Mouse (Mus musculus) heart, adult 2 months (tissue): ENCODE measurements around the gene Adcy7. TPM values are rescaled to one million over a fixed set of nuclear protein-coding genes. Genes with fewer than 3 reads are reported as not detected.

Experiments
- DNase-seq, 2 experiments: peaks; one replicate each; pipeline ENCODE4 v3.0.0; 2021
- H3K27ac ChIP-seq: fragments of 200-600 bp; 2 replicates; pipeline ENCODE4 v1.8.1; 2022
- H3K27me3 ChIP-seq: fragments of 200-500 bp; 2 replicates; pipeline ENCODE4 v1.6.1; 2012; ENCODE audit warnings: mild to moderate bottlenecking, low read length, inconsistent platforms, mixed read lengths; ENCODE audit not compliant: control insufficient read depth, insufficient read depth
- H3K36me3 ChIP-seq: fragments of 200-500 bp; 2 replicates; pipeline ENCODE4 v1.6.1; 2012; ENCODE audit warnings: low read length, inconsistent platforms; ENCODE audit not compliant: control insufficient read depth, insufficient read depth
- H3K4me1 ChIP-seq: fragments of 200-500 bp; 2 replicates; pipeline ENCODE4 v1.6.1; 2011; ENCODE audit warnings: low read length; ENCODE audit not compliant: control insufficient read depth, insufficient read depth
- H3K4me3 ChIP-seq: fragments of 200-600 bp; 2 replicates; pipeline ENCODE4 v1.8.1; 2022
- H3K79me2 ChIP-seq: fragments of 200-500 bp; replicated peaks from 2 replicates; pipeline ENCODE4 v1.6.1; 2012; ENCODE audit warnings: mild to moderate bottlenecking, inconsistent platforms, low read length, moderate library complexity, mixed read lengths; ENCODE audit not compliant: control insufficient read depth, insufficient read depth
- H3K9ac ChIP-seq: fragments of 200-500 bp; 2 replicates; pipeline ENCODE4 v1.6.1; 2012; ENCODE audit warnings: low read depth, mild to moderate bottlenecking, control low read depth, inconsistent platforms, low read length, mixed read lengths
- CTCF ChIP-seq: fragments of 200-600 bp; IDR thresholded peaks from 2 replicates; pipeline ENCODE4 v1.8.1; 2022; ENCODE audit warnings: antibody characterized with exemption, mild to moderate bottlenecking, moderate library complexity
- EP300 ChIP-seq: fragments of 200-500 bp; IDR thresholded peaks from 2 replicates; pipeline ENCODE4 v1.6.1; 2011; ENCODE audit warnings: low read depth, low read length, control low read depth; ENCODE audit not compliant: insufficient read depth
- POLR2A ChIP-seq: fragments of 200-500 bp; IDR thresholded peaks from 2 replicates; pipeline ENCODE4 v1.6.1; 2011; ENCODE audit warnings: mild to moderate bottlenecking, low read depth, low read length, control low read depth; ENCODE audit not compliant: insufficient read depth
- WGBS: fragments of 180-500 bp; shearing (Covaris S2); methylation state at CpG from one replicate; pipeline ENCODE4 v1.1.7; 2018; 5-methylcytosine and 5-hydroxymethylcytosine counted together
- intact Hi-C: fragments of 180-260 bp; cut with DNase I; formaldehyde crosslinking; loops from one replicate; pipeline ENCODE4 v1.15.1; 2025
- polyA plus RNA-seq: library from polyadenylated mRNA; depleted of rRNA; stranded (reverse); fragments of >200 nt; gene quantifications from 2 replicates; pipeline ENCODE4 v1.2.3, GENCODE M21; 2012
- total RNA-seq, 2 experiments: library from RNA; stranded (reverse); gene quantifications; 2 replicates each; pipeline ENCODE4 v1.2.3; 2021

The Adcy7 gene
- total and polyA plus RNA-seq, 3 experiments: 5.9 to 10.5 (median 7.6) TPM

GRCm38 (mm10) chr8:88286421-88286960 lies 14.3 kb downstream of the Adcy7 start:
- WGBS: 47% methylated on average over 14 of the region's 14 CpGs
- Histone ChIP-seq H3K4me3 (no peak overlapping the region), H3K27me3 (no peaks in the 10 kb centered on the region), H3K27ac (no peak overlapping the region), H3K9ac (no peak overlapping the region), H3K4me1 (peaks cover 14% of the 10 kb centered on the region), H3K36me3 (no peaks in the 10 kb centered on the region), H3K79me2 (no peaks in the 10 kb centered on the region)
- intact Hi-C loops: no loop called here
- TF ChIP-seq POLR2A (no peak), EP300 (no peak), CTCF (no peak)
- DNase-seq: no peak

- Histone ChIP-seq H3K36me3 (no peaks in the 10 kb centered on the region), H3K79me2 (no peaks in the 10 kb centered on the region), H3K9ac (peak overlapping the region; percentile 30), H3K4me1 (peaks cover 5% of the 10 kb centered on the region), H3K4me3 (no peak overlapping the region), H3K27ac (peak overlapping the region; percentile 63), H3K27me3 (no peaks in the 10 kb centered on the region)
- intact Hi-C loops: no loop called here
- DNase-seq: peak; percentile 61 to 71
- WGBS: 55% methylated on average over 12 of the region's 12 CpGs
- TF ChIP-seq CTCF: no peak
- no peak for TF ChIP-seq POLR2A
Observed at GRCm38 (mm10) chr8:88288622-88289242, 16.5 kb downstream of the Adcy7 start.

DNA sequence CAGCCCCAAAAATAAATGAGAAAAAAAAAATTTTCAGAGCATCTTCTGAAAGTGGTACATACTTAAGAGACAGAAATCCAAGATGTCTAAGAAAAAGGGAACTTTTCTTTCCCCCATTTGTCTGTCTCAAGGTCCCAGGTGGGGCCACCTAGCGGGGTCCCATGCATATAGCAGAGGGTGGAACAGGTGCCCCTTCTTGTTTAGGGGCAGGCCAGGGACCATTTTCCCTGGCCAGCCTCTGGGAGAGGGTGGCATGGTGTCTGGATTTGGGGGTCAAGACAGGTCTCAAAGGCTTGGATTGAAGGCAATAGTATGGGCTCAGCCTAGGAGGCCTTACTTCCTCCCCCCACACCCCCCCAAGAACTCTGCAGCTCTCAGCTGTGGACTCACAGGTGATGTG lies 17.7 kb downstream of the Adcy7 start:
- Histone ChIP-seq H3K9ac (no peak overlapping the region), H3K4me3 (no peak overlapping the region), H3K27ac (no peak overlapping the region), H3K36me3 (no peaks in the 10 kb centered on the region), H3K4me1 (peaks cover 4% of the 10 kb centered on the region), H3K79me2 (no peaks in the 10 kb centered on the region), H3K27me3 (no peaks in the 10 kb centered on the region)
- intact Hi-C loops: no loop called here
- TF ChIP-seq CTCF (no peak), POLR2A (no peak), EP300 (no peak)
- DNase-seq: no peak
- 100% methylated on average over 1 of the region's 1 CpGs for WGBS

DNA sequence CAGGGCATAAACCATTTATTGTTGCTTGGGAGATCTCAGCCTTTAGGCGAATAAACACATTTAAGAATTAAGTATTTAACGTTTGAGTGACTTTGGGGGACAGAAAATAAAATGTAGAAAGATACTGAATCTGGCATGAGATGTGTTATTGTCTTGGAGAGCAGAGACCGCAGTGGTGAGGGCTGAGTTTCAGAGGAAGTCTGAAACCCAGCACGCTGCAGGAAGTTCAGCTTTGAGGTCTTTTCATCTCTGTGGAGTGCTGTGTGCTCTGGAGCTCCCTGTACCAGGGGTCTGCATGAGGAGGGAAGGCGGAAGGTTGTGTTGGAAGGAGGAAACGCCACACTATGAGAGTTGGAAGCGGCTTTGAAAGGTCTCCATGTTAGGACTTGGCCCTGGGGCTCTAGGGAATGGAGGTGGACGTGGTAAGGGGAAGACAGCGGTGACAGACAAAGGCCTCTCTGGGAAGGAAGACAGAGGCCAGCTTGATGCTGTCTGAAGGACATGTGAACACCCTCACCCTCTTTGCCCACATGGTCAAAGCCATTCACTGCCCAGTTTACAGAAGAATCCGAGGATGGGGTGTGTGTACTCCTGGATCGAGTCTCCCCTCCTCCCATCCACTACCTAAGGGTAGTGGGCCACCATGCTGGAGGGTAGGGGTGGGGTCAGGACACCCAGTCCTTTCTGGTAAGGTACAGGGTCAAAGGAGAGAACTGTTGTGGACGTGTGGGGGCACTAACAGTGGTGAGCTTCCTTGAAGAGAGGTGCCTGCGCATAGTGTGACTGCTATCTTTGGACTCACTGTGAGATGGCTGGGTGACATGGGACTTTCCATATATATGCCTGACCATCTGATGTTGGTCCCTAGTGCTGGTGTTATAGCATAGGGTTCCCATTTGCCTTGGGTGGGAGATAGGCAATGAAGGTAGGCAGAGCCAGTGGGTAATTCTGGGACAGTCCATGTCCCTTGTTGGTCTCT lies 18.4 kb downstream of the Adcy7 start:
- 69% methylated on average over 13 of the region's 13 CpGs for WGBS
- no peak overlapping the region for H3K27ac ChIP-seq
- no peaks in the 10 kb centered on the region for H3K36me3 ChIP-seq
- H3K9ac ChIP-seq: no peak overlapping the region
- peaks cover 4% of the 10 kb centered on the region for H3K4me1 ChIP-seq
- H3K4me3 ChIP-seq: no peak overlapping the region
- DNase-seq: no peak
- intact Hi-C loops: no loop called here
- no peaks in the 10 kb centered on the region for H3K79me2 ChIP-seq
- no peaks in the 10 kb centered on the region for H3K27me3 ChIP-seq
- TF ChIP-seq EP300: no peak
- no peak for TF ChIP-seq CTCF
- TF ChIP-seq POLR2A: no peak

GRCm38 (mm10) chr8:88291305-88291690 lies 19.1 kb downstream of the Adcy7 start:
- Histone ChIP-seq H3K4me1 (peaks cover 4% of the 10 kb centered on the region), H3K27me3 (no peaks in the 10 kb centered on the region), H3K9ac (no peak overlapping the region), H3K79me2 (no peaks in the 10 kb centered on the region), H3K4me3 (no peak overlapping the region), H3K27ac (no peak overlapping the region), H3K36me3 (no peaks in the 10 kb centered on the region)
- intact Hi-C loops: no loop called here
- DNase-seq: no peak
- no peak for TF ChIP-seq CTCF
- no peak for TF ChIP-seq EP300
- no peak for TF ChIP-seq POLR2A
- 90% methylated on average over 11 of the region's 11 CpGs for WGBS

DNA sequence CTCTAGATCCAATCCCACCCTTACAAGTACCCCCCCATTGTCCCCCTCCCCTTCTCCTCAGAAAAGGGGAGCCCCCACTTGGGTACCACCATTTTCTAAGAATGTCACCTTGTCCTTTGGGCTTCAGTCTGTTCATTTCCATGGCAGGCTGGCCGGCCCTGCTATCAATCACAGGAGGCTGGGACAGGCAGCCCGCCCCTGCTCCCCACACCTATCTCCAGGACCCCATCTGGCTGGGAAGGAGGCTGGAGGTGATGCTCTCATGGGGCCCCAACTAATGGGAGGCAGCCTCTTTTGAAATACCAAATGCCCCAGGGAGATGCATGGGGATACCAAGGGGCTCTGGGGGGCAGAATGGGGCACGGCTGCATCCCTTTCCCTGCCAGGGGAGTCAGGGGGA lies 20.7 kb downstream of the Adcy7 start:
- Histone ChIP-seq H3K4me1 (peaks cover 2% of the 10 kb centered on the region; the same call in 1 of the 2 replicates), H3K27me3 (no peaks in the 10 kb centered on the region), H3K36me3 (no peaks in the 10 kb centered on the region), H3K9ac (no peak overlapping the region), H3K79me2 (no peaks in the 10 kb centered on the region), H3K27ac (no peak overlapping the region), H3K4me3 (no peak overlapping the region)
- TF ChIP-seq EP300: no peak
- TF ChIP-seq CTCF: no peak
- TF ChIP-seq POLR2A: no peak
- 90% methylated on average over 3 of the region's 3 CpGs for whole genome bisulfite sequencing
- intact Hi-C loops: no loop called here
- DNase-seq: no peak
